Mouse (Mus musculus) bone marrow macrophage, adult 2 months (primary cell): Measurements from ENCODE around the gene Gimap4.

Source experiments
- CTCF ChIP-seq: IDR thresholded peaks from 2 replicates; pipeline ENCODE4 v1.5.1; 2012; ENCODE audit warnings: low read depth, mild to moderate bottlenecking, low read length, moderate library complexity
- POLR2A ChIP-seq: IDR thresholded peaks from 2 replicates; pipeline ENCODE4 v1.6.1; 2012; ENCODE audit warnings: mild to moderate bottlenecking, low read depth, low read length, borderline replicate concordance

DNA sequence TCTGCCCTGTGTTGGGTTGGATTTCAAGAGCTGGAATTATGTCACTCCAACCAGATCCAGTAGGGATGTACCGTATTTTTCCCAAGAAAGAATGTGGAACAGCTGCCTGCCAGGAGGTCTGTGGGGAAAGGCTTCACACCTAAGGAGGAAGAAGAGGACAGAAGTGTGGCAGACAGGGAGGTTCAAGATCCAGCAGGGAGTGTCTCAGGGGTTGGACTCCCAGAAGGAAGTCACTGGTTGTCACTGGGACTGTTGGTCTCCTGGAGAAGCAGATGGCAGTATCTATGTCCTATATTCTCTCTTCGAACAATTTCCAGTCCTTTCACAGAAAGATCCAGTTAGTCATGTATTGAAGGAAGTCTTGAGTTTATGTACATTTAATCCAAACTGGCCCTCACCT lies 36.7 kb upstream of the Gimap4 start:
- TF ChIP-seq POLR2A (no peak), CTCF (no peak)
